Mouse (Mus musculus) heart, postnatal 0 days (tissue): ENCODE measurements at regions not wholly inside any gene's neighbourhood (a gene's known extent, or its start where the extent isn't known, plus 50 kb on each side); places are given as distances from the start of the nearest gene placed in this dataset.

Experiments used
- ATAC-seq: fragments of 200-750 bp; cut with Nextera tagmentation; 2 replicates; pipeline ENCODE4 v1.8.0; 2017; ENCODE audit warnings: low read depth, moderate number of reproducible peaks, moderate library complexity; ENCODE audit not compliant: insufficient read depth
- DNase-seq: peaks from one replicate; pipeline ENCODE4 v3.0.0-alpha.2; 2016; ENCODE audit warnings: low spot score
- H3K27ac ChIP-seq: fragments of 300-500 bp; sonication (generic); 2 replicates; pipeline ENCODE4 v1.5.1; 2014; ENCODE audit warnings: low read depth, mild to moderate bottlenecking
- H3K27me3 ChIP-seq: fragments of 300-500 bp; sonication (generic); 2 replicates; pipeline ENCODE4 v1.6.1; 2014; ENCODE audit warnings: low read length, mixed read lengths; ENCODE audit not compliant: control insufficient read depth, insufficient read depth
- H3K36me3 ChIP-seq: fragments of 300-500 bp; sonication (generic); replicated peaks from 2 replicates; pipeline ENCODE4 v1.6.1; 2014; ENCODE audit warnings: low read length, mixed read lengths; ENCODE audit not compliant: control insufficient read depth, insufficient read depth
- H3K4me1 ChIP-seq: fragments of 300-500 bp; sonication (generic); 2 replicates; pipeline ENCODE4 v1.6.1; 2014; ENCODE audit warnings: antibody characterized with exemption; ENCODE audit not compliant: control insufficient read depth, insufficient read depth
- H3K4me2 ChIP-seq: fragments of 300-500 bp; sonication (generic); 2 replicates; pipeline ENCODE4 v1.6.1; 2014; ENCODE audit warnings: low read depth, mild to moderate bottlenecking, low read length, moderate library complexity
- H3K4me3 ChIP-seq: fragments of 300-500 bp; sonication (generic); 2 replicates; pipeline ENCODE4 v1.5.1; 2014; ENCODE audit warnings: low read depth, low read length
- H3K9ac ChIP-seq: fragments of 300-500 bp; sonication (generic); replicated peaks from 2 replicates; pipeline ENCODE4 v1.6.1; 2014; ENCODE audit warnings: low read depth, low read length, mixed read lengths
- H3K9me3 ChIP-seq: fragments of 300-500 bp; sonication (generic); replicated peaks from 2 replicates; pipeline ENCODE4 v1.6.1; 2016; ENCODE audit warnings: low read length; ENCODE audit not compliant: control insufficient read depth
- CTCF ChIP-seq: IDR thresholded peaks from 2 replicates; pipeline ENCODE4 v1.5.1; 2016; ENCODE audit warnings: antibody characterized with exemption, control low read depth, low read depth
- EP300 ChIP-seq: IDR thresholded peaks from 2 replicates; pipeline ENCODE4 v1.6.1; 2016; ENCODE audit warnings: antibody characterized with exemption, low read depth
- WGBS: fragments of 180-500 bp; shearing (Covaris S2); extraction: QIAGEN DNeasy Blood & Tissue Kit; methylation state at CpG from one replicate; pipeline ENCODE4 v1.1.7; 2014; 5-methylcytosine and 5-hydroxymethylcytosine counted together

- H3K27ac ChIP-seq, result no peak overlapping the region
- no peak overlapping the region for H3K4me3 ChIP-seq
- TF ChIP-seq EP300, result no peak
- TF ChIP-seq CTCF, result no peak
- no peak overlapping the region for H3K9ac ChIP-seq
- H3K27me3 ChIP-seq, result no peaks in the 10 kb centered on the region
- DNase-seq, result no peak
- no peak for ATAC-seq
- no peaks in the 10 kb centered on the region for H3K9me3 ChIP-seq
- H3K36me3 ChIP-seq, result no peaks in the 10 kb centered on the region
- WGBS, result 79% methylated on average over 6 of the region's 6 CpGs
- no peaks in the 10 kb centered on the region for H3K4me1 ChIP-seq
- H3K4me2 ChIP-seq, result no peak overlapping the region
These were observed 466.2 kb upstream of the Cdh4 start for GRCm38 (mm10) chr2:178976046-178976445.

- Histone ChIP-seq H3K4me2 (no peak overlapping the region), H3K4me1 (no peaks in the 10 kb centered on the region), H3K27ac (no peak overlapping the region), H3K4me3 (no peak overlapping the region), H3K9ac (no peak overlapping the region), H3K9me3 (no peaks in the 10 kb centered on the region), H3K27me3 (no peaks in the 10 kb centered on the region), H3K36me3 (no peaks in the 10 kb centered on the region)
- no peak for TF ChIP-seq EP300
- TF ChIP-seq CTCF, result no peak
- no peak for ATAC-seq
- no peak for DNase-seq
- WGBS, result 63% methylated on average over 3 of the region's 3 CpGs
These were observed 465.7 kb upstream of the Cdh4 start for GRCm38 (mm10) chr2:178976495-178976894.

- H3K4me2 ChIP-seq, result no peak overlapping the region
- DNase-seq (no peak), ATAC-seq (no peak)
- H3K9ac ChIP-seq, result no peak overlapping the region
- H3K9me3 ChIP-seq, result no peaks in the 10 kb centered on the region
- H3K27ac ChIP-seq, result no peak overlapping the region
- no peaks in the 10 kb centered on the region for H3K36me3 ChIP-seq
- WGBS, result 86% methylated on average over 9 of the region's 9 CpGs
- H3K4me1 ChIP-seq, result no peaks in the 10 kb centered on the region
- no peak for TF ChIP-seq CTCF
- no peak for TF ChIP-seq EP300
- no peak overlapping the region for H3K4me3 ChIP-seq
- H3K27me3 ChIP-seq, result no peaks in the 10 kb centered on the region
These were observed 462.8 kb upstream of the Cdh4 start for GRCm38 (mm10) chr2:178979451-178979850.

- 54% methylated on average over 7 of the region's 7 CpGs for WGBS
- Histone ChIP-seq H3K4me1 (no peaks in the 10 kb centered on the region), H3K4me2 (no peak overlapping the region), H3K27me3 (no peaks in the 10 kb centered on the region), H3K9ac (no peak overlapping the region), H3K9me3 (no peaks in the 10 kb centered on the region), H3K4me3 (no peak overlapping the region), H3K36me3 (no peaks in the 10 kb centered on the region), H3K27ac (no peak overlapping the region)
- TF ChIP-seq CTCF (no peak), EP300 (no peak)
- DNase-seq, result no peak
- no peak for ATAC-seq
These were observed 460.3 kb upstream of the Cdh4 start for GRCm38 (mm10) chr2:178981736-178982502.

GRCm38 (mm10) chr2:178983801-178984200 is 458.4 kb upstream of the Cdh4 start:
- Histone ChIP-seq H3K27me3 (no peaks in the 10 kb centered on the region), H3K9me3 (no peaks in the 10 kb centered on the region), H3K4me1 (no peaks in the 10 kb centered on the region), H3K4me3 (no peak overlapping the region), H3K9ac (no peak overlapping the region), H3K4me2 (no peak overlapping the region), H3K36me3 (no peaks in the 10 kb centered on the region), H3K27ac (no peak overlapping the region)
- no peak for DNase-seq
- TF ChIP-seq CTCF, result no peak
- no peak for TF ChIP-seq EP300
- WGBS, result 81% methylated on average over 8 of the region's 8 CpGs
- no peak for ATAC-seq

GRCm38 (mm10) chr2:178987935-178988334 is 454.3 kb upstream of the Cdh4 start:
- H3K27ac ChIP-seq, result no peak overlapping the region
- DNase-seq, result no peak
- no peak overlapping the region for H3K4me2 ChIP-seq
- no peak overlapping the region for H3K9ac ChIP-seq
- no peak for ATAC-seq
- H3K4me1 ChIP-seq, result no peaks in the 10 kb centered on the region
- no peaks in the 10 kb centered on the region for H3K36me3 ChIP-seq
- H3K9me3 ChIP-seq, result no peaks in the 10 kb centered on the region
- H3K4me3 ChIP-seq, result no peak overlapping the region
- H3K27me3 ChIP-seq, result no peaks in the 10 kb centered on the region
- 62% methylated on average over 10 of the region's 10 CpGs for WGBS
- TF ChIP-seq CTCF (no peak), EP300 (no peak)
